Mouse (Mus musculus): ENCODE results near the gene Rere. TPM values are rescaled to one million over a fixed set of nuclear protein-coding genes. Genes with fewer than 3 reads are reported as not detected.

Gene Rere
- total and polyA plus RNA-seq, 3 experiments: 4.1 to 31.8 TPM; not detected in 1

- Histone ChIP-seq H3K4me3 (ENCODE audit: control insufficient read depth in 1 of 2, insufficient read depth in 1 of 2, low read depth in 2 of 2, low read length in 2 of 2) (no peak overlapping the region), H3K9me3 (replicated peaks; ENCODE audit: insufficient read depth, low read length) (no peaks in the 10 kb centered on the region), H3K4me1 (ENCODE audit: control insufficient read depth in 1 of 2, insufficient read depth in 2 of 2, low read length in 2 of 2) (peaks cover 0 to 14% of the 10 kb centered on the region in 2 experiments; a peak in 2 of 4 replicates), H3K27ac (ENCODE audit: control insufficient read depth, low read depth, low read length) (no peak overlapping the region), H3K9ac (ENCODE audit: control insufficient read depth, low read depth, low read length, poor library complexity, severe bottlenecking) (no peak overlapping the region), H3K27me3 (ENCODE audit: control insufficient read depth in 1 of 2, insufficient read depth in 2 of 2, low read length in 2 of 2) (no peaks in the 10 kb centered on the region), H3K79me2 (ENCODE audit: control insufficient read depth, insufficient read depth, low read length, poor library complexity) (no peaks in the 10 kb centered on the region; the same call in none of the 2 replicates), H3K36me3 (ENCODE audit: control insufficient read depth in 1 of 2, insufficient read depth in 2 of 2, low read length in 2 of 2) (peaks cover 0 to 15% of the 10 kb centered on the region in 2 experiments; a peak in 2 of 4 replicates)
- TF ChIP-seq USF1 (IDR thresholded peaks at IDR 0.05; ENCODE audit: low read depth, low read length): no peak
- TF ChIP-seq RAD21 (IDR thresholded peaks at IDR 0.05; ENCODE audit: low read depth, low read length): no peak
- no peak for TF ChIP-seq RCOR1 (IDR thresholded peaks at IDR 0.05; ENCODE audit: low read depth, low read length)
- TF ChIP-seq USF2 (IDR thresholded peaks at IDR 0.05; ENCODE audit: borderline replicate concordance in 1 of 2, insufficient read depth in 1 of 2, low read depth in 1 of 2, low read length in 2 of 2): no peak
- no peak for DNase-seq (ENCODE audit: low read depth, low spot score)
Measured at GRCm38 (mm10) chr4:150572938-150573337, 291.5 kb downstream of the Rere start.

- no peaks in the 10 kb centered on the region; the same call in 1 of the 2 replicates for H3K79me2 ChIP-seq (ENCODE audit: control insufficient read depth, insufficient read depth, low read length, poor library complexity)
- no peak overlapping the region for H3K27ac ChIP-seq (ENCODE audit: control insufficient read depth, low read depth, low read length)
- H3K4me3 ChIP-seq (ENCODE audit: control insufficient read depth in 1 of 2, insufficient read depth in 1 of 2, low read depth in 2 of 2, low read length in 2 of 2): no peak overlapping the region
- peaks cover 0 to 8% of the 10 kb centered on the region in 2 experiments; a peak in 2 of 4 replicates for H3K36me3 ChIP-seq (ENCODE audit: control insufficient read depth in 1 of 2, insufficient read depth in 2 of 2, low read length in 2 of 2)
- H3K27me3 ChIP-seq (ENCODE audit: control insufficient read depth in 1 of 2, insufficient read depth in 2 of 2, low read length in 2 of 2): no peaks in the 10 kb centered on the region
- DNase-seq (ENCODE audit: low read depth, low spot score): no peak
- no peak overlapping the region for H3K9ac ChIP-seq (ENCODE audit: control insufficient read depth, low read depth, low read length, poor library complexity, severe bottlenecking)
- H3K4me1 ChIP-seq (ENCODE audit: control insufficient read depth in 1 of 2, insufficient read depth in 2 of 2, low read length in 2 of 2): peaks cover 0 to 4% of the 10 kb centered on the region in 2 experiments; a peak in 2 of 4 replicates
- TF ChIP-seq NRF1 (IDR thresholded peaks at IDR 0.05; ENCODE audit: insufficient read depth, low read depth, low read length, poor library complexity, severe bottlenecking) (no peak), JUND (IDR thresholded peaks at IDR 0.05; ENCODE audit: low read depth, low read length) (no peak), CTCF (IDR thresholded peaks at IDR 0.05 in 2 of 3, conservative IDR thresholded peaks at IDR 0.05 in 1 of 3; ENCODE audit: control insufficient read depth in 1 of 3, insufficient read depth in 1 of 3, low read depth in 2 of 3, low read length in 3 of 3, poor library complexity in 1 of 3, severe bottlenecking in 1 of 3) (no peak), GABPA (IDR thresholded peaks at IDR 0.05; ENCODE audit: low read depth, low read length) (no peak), ZC3H11A (IDR thresholded peaks at IDR 0.05; ENCODE audit: low read depth, low read length) (no peak), ZMIZ1 (IDR thresholded peaks at IDR 0.05; ENCODE audit: low read depth, low read length) (no peak), MXI1 (IDR thresholded peaks at IDR 0.05; ENCODE audit: low read depth, low read length) (no peak), ETS1 (IDR thresholded peaks at IDR 0.05; ENCODE audit: low read depth, low read length) (no peak), MYB (IDR thresholded peaks at IDR 0.05; ENCODE audit: low read depth, low read length) (no peak), SMC3 (IDR thresholded peaks at IDR 0.05; ENCODE audit: low read depth, low read length) (no peak), TAL1 (IDR thresholded peaks at IDR 0.05; ENCODE audit: low read length) (no peak), HCFC1 (IDR thresholded peaks at IDR 0.05; ENCODE audit: low read depth, low read length) (no peak), MAZ (IDR thresholded peaks at IDR 0.05; ENCODE audit: low read depth, low read length) (no peak), EP300 (IDR thresholded peaks at IDR 0.05; ENCODE audit: low read depth in 1 of 2, low read length in 2 of 2) (no peak), POLR2A (IDR thresholded peaks at IDR 0.05; ENCODE audit: control insufficient read depth in 1 of 2, insufficient read depth in 1 of 2, low read depth in 1 of 2, low read length in 2 of 2, poor library complexity in 1 of 2) (no peak)
- no peaks in the 10 kb centered on the region for H3K9me3 ChIP-seq (replicated peaks; ENCODE audit: insufficient read depth, low read length)
Measured at GRCm38 (mm10) chr4:150575363-150576092, 294.1 kb downstream of the Rere start.

All from MEL (cell line).